Mouse (Mus musculus) embryonic facial prominence, embryonic 12.5 days (tissue): Measurements from ENCODE around the gene Ipo4. TPM values are rescaled to one million over a fixed set of nuclear protein-coding genes. Genes with fewer than 3 reads are reported as not detected.

ENCODE experiments used
- polyA plus RNA-seq: library from polyadenylated mRNA; unstranded; fragments of >200 nt; fragmentation: Nextera tagmentation; extraction: Ambion mirVana; gene quantifications from 2 replicates; pipeline ENCODE4 v1.2.1, GENCODE M21; 2016

Ipo4 gene
- polyA plus RNA-seq, 1 experiment from 2014 or later, result 99.8 TPM

Other genes with a start within 250 kb of the Ipo4 start
- 88.7 and 92.1 TPM in 2 replicates for gene Dhrs4, start 157.2 kb downstream of the Ipo4 start, polyA plus RNA-seq
- gene Carmil3, start 145.3 kb downstream of the Ipo4 start, polyA plus RNA-seq, result 6.2 TPM in 2 replicates
- gene Cpne6, start 125.5 kb downstream of the Ipo4 start, polyA plus RNA-seq, result 0.55 and 0.90 TPM in 2 replicates
- gene Nrl, start 111.0 kb downstream of the Ipo4 start, polyA plus RNA-seq, result 0.11 TPM in 1 of 2 replicates, not detected in the other
- 35.2 and 36.1 TPM in 2 replicates for gene Pck2, start 95.7 kb downstream of the Ipo4 start, polyA plus RNA-seq
- 71.3 and 78.4 TPM in 2 replicates for gene Dcaf11, start 76.0 kb downstream of the Ipo4 start, polyA plus RNA-seq
- gene A730061H03Rik, start 75.6 kb downstream of the Ipo4 start, polyA plus RNA-seq, result not detected in 2 replicates
- 8.7 and 9.1 TPM in 2 replicates for gene Fitm1, start 60.3 kb downstream of the Ipo4 start, polyA plus RNA-seq
- gene Psme1, start 57.8 kb downstream of the Ipo4 start, polyA plus RNA-seq, result 131 and 143 TPM in 2 replicates
- 4.6 and 4.9 TPM in 2 replicates for gene Emc9, start 50.7 kb downstream of the Ipo4 start, polyA plus RNA-seq
- gene Psme2, start 44.8 kb downstream of the Ipo4 start, polyA plus RNA-seq, result 247 and 255 TPM in 2 replicates
- gene Rnf31, start 44.2 kb downstream of the Ipo4 start, polyA plus RNA-seq, result 20.6 and 25.4 TPM in 2 replicates
- 9.5 and 10.6 TPM in 2 replicates for gene Irf9, start 32.4 kb downstream of the Ipo4 start, polyA plus RNA-seq
- gene Rec8, start 17.9 kb downstream of the Ipo4 start, polyA plus RNA-seq, result 7.8 and 8.2 TPM in 2 replicates
- 0.87 and 3.0 TPM in 2 replicates for gene Gm49378, start 1.9 kb upstream of the Ipo4 start, polyA plus RNA-seq
- gene Tm9sf1, start 7.8 kb upstream of the Ipo4 start, polyA plus RNA-seq, result 102 TPM in 2 replicates
- 0.55 and 0.97 TPM in 2 replicates for gene Tssk4, start 14.2 kb upstream of the Ipo4 start, polyA plus RNA-seq
- gene Mdp1, start 24.6 kb upstream of the Ipo4 start, polyA plus RNA-seq, result 64.9 and 66.4 TPM in 2 replicates
- 74.7 and 78.3 TPM in 2 replicates for gene Gmpr2, start 36.0 kb upstream of the Ipo4 start, polyA plus RNA-seq
- gene Nedd8, start 36.2 kb upstream of the Ipo4 start, polyA plus RNA-seq, result 585 and 596 TPM in 2 replicates
- 54.1 and 54.2 TPM in 2 replicates for gene Tinf2, start 45.9 kb upstream of the Ipo4 start, polyA plus RNA-seq
- 1.6 and 1.7 TPM in 2 replicates for gene Tgm1, start 78.0 kb upstream of the Ipo4 start, polyA plus RNA-seq
- gene Rabggta, start 86.3 kb upstream of the Ipo4 start, polyA plus RNA-seq, result 27.8 and 30.3 TPM in 2 replicates
- 81.5 and 86.7 TPM in 2 replicates for gene Dhrs1, start 109.7 kb upstream of the Ipo4 start, polyA plus RNA-seq
- 51.0 and 57.3 TPM in 2 replicates for gene Nop9, start 109.7 kb upstream of the Ipo4 start, polyA plus RNA-seq
- gene Cideb, start 122.5 kb upstream of the Ipo4 start, polyA plus RNA-seq, result 0.19 and 0.50 TPM in 2 replicates
- gene Ltb4r2, start 125.5 kb upstream of the Ipo4 start, polyA plus RNA-seq, result 0.55 and 0.60 TPM in 2 replicates
- gene Ltb4r1, start 130.0 kb upstream of the Ipo4 start, polyA plus RNA-seq, result 0.48 and 0.60 TPM in 2 replicates
- 21.3 and 24.2 TPM in 2 replicates for gene Adcy4, start 148.1 kb upstream of the Ipo4 start, polyA plus RNA-seq
- 45.5 and 50.3 TPM in 2 replicates for gene Ripk3, start 152.9 kb upstream of the Ipo4 start, polyA plus RNA-seq
- gene Nfatc4, start 187.2 kb upstream of the Ipo4 start, polyA plus RNA-seq, result 154 and 161 TPM in 2 replicates
- gene Nynrin, start 218.1 kb upstream of the Ipo4 start, polyA plus RNA-seq, result 41.4 and 41.7 TPM in 2 replicates
- 0.28 and 0.42 TPM in 2 replicates for gene Cbln3, start 248.4 kb upstream of the Ipo4 start, polyA plus RNA-seq
- gene Khnyn, start 249.0 kb upstream of the Ipo4 start, polyA plus RNA-seq, result 31.6 and 31.8 TPM in 2 replicates